Mouse (Mus musculus): ENCODE measurements around the gene Bcl2l11.

DNA sequence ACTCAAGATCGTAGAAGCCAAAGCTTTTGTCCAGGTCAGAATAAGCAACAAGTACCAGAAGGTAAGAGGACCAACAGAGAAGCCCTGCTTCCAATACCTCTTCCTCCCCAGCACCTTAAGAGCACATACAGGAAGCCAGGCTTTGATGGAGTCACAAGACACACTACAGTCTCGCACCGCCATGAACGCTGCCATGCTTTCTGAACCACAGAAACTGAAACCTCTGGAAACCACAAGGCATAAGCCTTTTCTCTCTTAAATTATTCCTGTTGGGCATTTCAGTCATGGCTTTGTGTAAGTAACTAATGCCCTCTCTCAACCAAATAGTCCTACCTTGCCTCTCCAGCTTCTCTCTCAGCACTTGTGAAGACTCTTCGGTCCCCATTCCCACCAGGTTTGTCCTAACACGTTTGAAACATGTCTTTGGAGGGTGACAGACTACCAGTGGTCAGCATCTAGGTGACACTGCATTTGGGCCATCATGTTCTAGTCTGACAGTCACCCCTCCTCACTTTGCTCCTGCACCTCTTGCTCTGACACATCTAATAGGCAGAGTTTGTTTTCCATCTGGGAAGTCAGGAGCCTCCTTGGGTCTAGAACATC lies 35.5 kb upstream of the Bcl2l11 start:
- no peak for TF ChIP-seq CTCF (IDR thresholded peaks at IDR 0.05; ENCODE audit: insufficient read depth, low read depth, low read length)
- TF ChIP-seq POLR2A (IDR thresholded peaks at IDR 0.05; ENCODE audit: insufficient read depth, low read depth, low read length): no peak

Measured in olfactory bulb, adult 2 months (tissue).